Mouse (Mus musculus) brown adipose tissue, adult 24 weeks (tissue): ENCODE measurements around the gene Mrps26. TPM values are rescaled to one million over a fixed set of nuclear protein-coding genes. Genes with fewer than 3 reads are reported as not detected.
"Not testable (repeated sequence)": the region's sequence is repeated elsewhere in the genome, so short reads cannot be mapped to it uniquely, and the experiment has no call there.

Experiments used
- H3K27ac ChIP-seq: fragments of 200-500 bp; replicated peaks from 2 replicates; pipeline ENCODE4 v1.5.1; 2012; ENCODE audit warnings: low read depth, mild to moderate bottlenecking, low read length
- H3K4me1 ChIP-seq: fragments of 200-500 bp; 2 replicates; pipeline ENCODE4 v1.6.1; 2012; ENCODE audit warnings: low read length, mixed read lengths; ENCODE audit not compliant: control insufficient read depth, insufficient read depth, insufficient read length
- H3K4me3 ChIP-seq: fragments of 200-500 bp; 2 replicates; pipeline ENCODE4 v1.5.1; 2012; ENCODE audit warnings: low read depth, mild to moderate bottlenecking, low read length, moderate library complexity; ENCODE audit not compliant: insufficient read depth
- polyA plus RNA-seq: library from polyadenylated mRNA; stranded (reverse); fragments of >200 nt; gene quantifications from 2 replicates; pipeline ENCODE4 v1.2.4, GENCODE M21; 2012; ENCODE audit not compliant: missing spikeins, insufficient read depth, insufficient read length

Mrps26 gene
- polyA plus RNA-seq, 1 experiment, result 51.0 TPM

GRCm38 (mm10) chr2:130557462-130557861 is 6.1 kb upstream of the Mrps26 start:
- no peak overlapping the region for H3K27ac ChIP-seq

DNA sequence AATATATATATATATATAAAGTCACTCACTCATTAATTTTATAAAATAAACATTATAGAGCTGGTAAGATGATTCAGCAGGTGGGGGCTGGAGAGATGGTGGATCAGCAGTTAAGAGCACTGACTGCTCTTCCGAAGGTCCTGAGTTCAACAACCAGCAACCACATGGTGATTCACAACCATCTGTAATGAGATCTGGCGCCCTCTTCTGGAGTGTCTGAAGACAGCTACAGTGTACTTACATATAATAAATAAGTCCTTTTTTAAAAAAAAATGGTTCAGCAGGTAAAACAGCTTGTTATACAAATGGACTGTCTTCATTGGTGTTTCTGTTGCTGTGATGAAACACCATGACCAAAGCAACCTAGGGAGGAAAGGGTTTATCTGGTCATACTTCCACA is 5.5 kb upstream of the Mrps26 start:
- Histone ChIP-seq H3K27ac (no peak overlapping the region), H3K4me1 (0 out of 2 replicates have a peak, but pooled peaks cover 3% of the 10 kb centered on the region), H3K4me3 (no peak overlapping the region)

More at GRCm38 (mm10) chr2:130557462-130557861, 6.1 kb upstream of the Mrps26 start:
- H3K4me3 ChIP-seq, result no peak overlapping the region
- H3K4me1 ChIP-seq, result no peaks in the 10 kb centered on the region

DNA sequence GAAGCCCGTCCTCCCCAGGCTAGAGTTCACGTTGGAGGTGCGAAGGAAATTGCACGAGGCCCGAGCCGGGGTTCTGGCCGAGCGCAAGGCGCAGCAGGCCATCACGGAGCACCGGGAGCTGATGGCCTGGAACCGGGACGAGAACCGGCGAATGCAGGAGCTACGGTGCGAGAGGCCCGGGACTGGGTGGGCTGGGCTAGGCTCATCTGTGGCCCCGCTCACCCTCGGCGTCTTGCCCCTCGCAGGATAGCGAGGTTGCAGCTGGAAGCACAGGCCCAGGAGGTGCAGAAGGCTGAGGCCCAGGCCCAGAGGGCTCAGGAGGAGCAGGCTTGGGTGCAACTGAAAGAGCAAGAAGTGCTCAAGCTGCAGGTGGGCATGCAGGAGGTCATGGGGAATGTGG is 521 bp downstream of the Mrps26 start:
- peaks cover 8% of the 10 kb centered on the region; the same call in 1 of the 2 replicates for H3K4me1 ChIP-seq
- H3K4me3 ChIP-seq, result peak overlapping the region; percentile 72
- no peak overlapping the region for H3K27ac ChIP-seq

DNA sequence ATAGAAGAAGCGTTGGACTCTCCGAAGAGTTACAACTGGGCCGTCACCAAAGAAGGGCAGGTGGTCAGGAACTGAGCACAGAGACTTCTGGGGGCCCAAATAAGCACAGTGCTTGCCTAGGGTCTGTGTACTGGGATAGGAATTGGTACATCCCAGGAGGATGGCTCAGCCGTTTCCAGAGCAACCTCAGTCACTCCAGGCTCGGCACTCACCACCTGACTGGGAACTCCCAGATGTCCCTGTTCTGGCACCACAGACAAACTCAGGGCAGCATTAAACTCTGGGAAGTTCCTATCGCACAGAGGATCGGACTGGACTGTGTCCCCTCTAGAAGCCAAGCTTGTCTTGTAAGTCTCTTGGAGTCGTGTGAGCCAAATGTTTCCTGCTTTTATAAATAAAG is 1.4 kb downstream of the Mrps26 start:
- Histone ChIP-seq H3K4me3 (peak overlapping the region; percentile 72), H3K4me1 (peaks cover 8% of the 10 kb centered on the region; the same call in 1 of the 2 replicates), H3K27ac (no peak overlapping the region)

DNA sequence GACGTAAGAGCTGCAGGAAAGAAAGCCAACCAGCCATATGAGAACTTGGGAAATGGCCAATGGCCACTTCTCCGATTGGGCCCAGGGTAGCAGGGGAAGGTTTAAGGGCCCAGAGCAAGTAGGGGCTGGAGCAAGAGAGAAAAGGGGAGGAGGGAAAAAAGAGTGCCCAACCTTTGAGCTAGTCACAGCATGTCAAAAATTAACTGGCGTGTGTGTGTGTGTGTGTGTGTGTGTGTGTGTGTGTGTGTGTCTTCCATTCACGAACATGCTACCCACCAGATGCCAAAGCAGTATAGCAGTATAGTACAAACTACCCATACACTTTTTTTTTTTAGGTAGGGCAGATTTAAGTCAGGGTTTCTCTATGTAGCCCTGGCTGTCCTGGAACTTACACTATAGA is 5.4 kb downstream of the Mrps26 start:
- no peak overlapping the region for H3K27ac ChIP-seq
- peaks cover 5% of the 10 kb centered on the region; the same call in 1 of the 2 replicates for H3K4me1 ChIP-seq
- H3K4me3 ChIP-seq, result no peak overlapping the region

DNA sequence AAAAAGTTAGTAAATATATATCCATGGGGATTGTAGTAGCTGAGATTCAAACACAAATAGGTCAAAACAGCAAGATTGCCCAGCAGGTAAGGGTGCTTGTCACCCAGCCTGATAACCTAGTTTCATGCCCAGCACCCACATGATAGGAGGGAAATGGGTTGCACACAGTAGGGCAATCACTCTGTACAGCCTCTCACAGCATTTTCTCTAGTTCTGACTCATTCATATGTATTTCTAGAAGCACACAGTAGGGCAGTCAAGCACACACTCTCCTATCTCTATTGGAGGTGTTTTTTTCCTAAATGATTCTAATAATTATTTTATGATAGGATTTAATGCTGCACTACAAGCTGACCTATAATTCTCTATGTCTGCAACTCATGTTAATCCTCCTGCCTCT is 6.4 kb downstream of the Mrps26 start:
- H3K4me1 ChIP-seq, result 0 out of 2 replicates have a peak, but pooled peaks cover under 1% of the 10 kb centered on the region
- H3K27ac ChIP-seq, result no peak overlapping the region
- H3K4me3 ChIP-seq, result no peak overlapping the region

- no peak overlapping the region for H3K27ac ChIP-seq
- no peak overlapping the region for H3K4me3 ChIP-seq
- H3K4me1 ChIP-seq, result no peaks in the 10 kb centered on the region
These were observed 11.4 kb downstream of the Mrps26 start for GRCm38 (mm10) chr2:130574960-130575359.

DNA sequence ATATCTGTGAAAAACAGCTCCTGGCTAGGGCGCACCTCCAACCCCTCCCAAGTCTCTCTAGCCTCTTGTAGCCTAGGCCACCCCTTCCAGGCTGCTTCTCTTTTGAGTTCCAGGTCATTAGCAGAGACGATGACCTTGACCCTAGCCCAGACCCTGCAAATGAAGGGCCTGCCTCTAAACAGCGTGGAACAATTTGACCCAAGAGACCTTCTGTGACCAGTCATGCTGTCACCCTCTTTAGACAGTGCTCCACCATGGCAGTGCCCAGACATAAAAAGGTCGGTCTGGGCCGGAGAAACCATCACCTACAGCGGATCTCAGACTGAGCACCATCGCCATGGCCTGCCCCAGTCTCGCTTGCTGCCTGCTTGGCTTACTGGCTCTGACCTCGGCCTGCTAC is 12.3 kb downstream of the Mrps26 start, which contains the start of gene Oxt:
Oxt (plus strand) TSS at position 301 of the 400 bp plus-strand sequence.
- H3K27ac ChIP-seq, result no peak within 1 kb of the TSS
- H3K4me3 ChIP-seq, result peak within 1 kb of the TSS; percentile 22; the same call in 1 of the 2 replicates
- no peaks in the 10 kb centered on the region for H3K4me1 ChIP-seq

GRCm38 (mm10) chr2:130576564-130576963 is 13.0 kb downstream of the Mrps26 start:
- H3K27ac ChIP-seq, H3K4me1 ChIP-seq: not testable (repeated sequence)
- H3K4me3 ChIP-seq, result peak overlapping the region; percentile 22; the same call in 1 of the 2 replicates

- no peak overlapping the region for H3K27ac ChIP-seq
- no peaks in the 10 kb centered on the region for H3K4me1 ChIP-seq
- H3K4me3 ChIP-seq, result 0 out of 2 replicates have a peak overlapping the region, but pooled peaks have one; percentile 2
These were observed 13.5 kb downstream of the Mrps26 start for GRCm38 (mm10) chr2:130577021-130577420.

- Histone ChIP-seq H3K4me3 (0 out of 2 replicates have a peak overlapping the region, but pooled peaks have one; percentile 2), H3K27ac (no peak overlapping the region), H3K4me1 (no peaks in the 10 kb centered on the region)
These were observed 14.1 kb downstream of the Mrps26 start for GRCm38 (mm10) chr2:130577632-130578031.

DNA sequence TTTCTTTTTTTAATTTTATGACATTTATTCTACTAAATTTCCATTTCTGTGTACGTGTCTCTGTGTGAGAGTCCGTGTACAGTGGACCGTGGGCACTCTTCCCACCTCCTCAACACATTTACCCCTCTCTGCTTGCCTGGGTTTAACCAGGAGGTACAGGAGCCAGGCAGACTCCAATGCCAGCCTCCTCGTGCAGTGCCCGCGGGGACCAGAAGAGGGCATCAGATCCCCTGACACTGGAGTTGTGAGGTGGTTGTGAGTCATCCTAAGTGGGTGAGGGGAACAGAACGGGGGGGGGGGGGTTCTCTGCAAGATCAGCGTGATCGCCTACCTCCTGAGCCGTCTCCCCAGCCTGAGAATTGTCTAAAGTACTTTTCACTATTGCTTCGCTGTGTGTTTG is 14.6 kb downstream of the Mrps26 start:
- Histone ChIP-seq H3K27ac (no peak overlapping the region), H3K4me3 (no peak overlapping the region), H3K4me1 (no peaks in the 10 kb centered on the region)

- Histone ChIP-seq H3K27ac (no peak overlapping the region), H3K4me3 (no peak overlapping the region), H3K4me1 (no peaks in the 10 kb centered on the region)
These were observed 16.2 kb downstream of the Mrps26 start for GRCm38 (mm10) chr2:130579791-130580190.

GRCm38 (mm10) chr2:130581201-130581600 is 17.7 kb downstream of the Mrps26 start:
- Histone ChIP-seq H3K4me3 (no peak overlapping the region), H3K27ac (no peak overlapping the region), H3K4me1 (no peaks in the 10 kb centered on the region)

DNA sequence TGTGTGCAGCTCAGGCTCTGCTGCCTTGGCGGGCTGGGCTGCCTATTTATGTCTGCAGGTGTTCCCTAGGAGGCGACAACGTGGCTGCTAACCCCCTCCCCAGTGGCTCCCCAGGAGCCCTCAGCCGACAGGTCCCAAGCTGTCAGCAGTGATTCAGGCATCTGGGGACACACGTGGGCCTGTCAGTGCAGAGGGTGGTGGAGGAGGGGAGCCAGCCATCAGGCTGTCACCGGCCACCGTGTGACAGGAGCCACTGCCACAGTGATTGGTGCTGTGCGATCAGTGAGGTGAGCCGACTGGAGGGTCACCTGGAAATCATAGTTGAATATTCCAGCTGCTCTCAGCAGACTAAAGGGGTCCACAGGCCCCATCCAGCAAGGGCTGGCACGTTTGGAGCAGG is 19.0 kb downstream of the Mrps26 start, which contains the start of gene Avp:
Avp (minus strand) TSS at position 3 of the 400 bp plus-strand sequence.
- Histone ChIP-seq H3K4me3 (no peak within 1 kb of the TSS), H3K4me1 (no peaks in the 10 kb centered on the region), H3K27ac (no peak within 1 kb of the TSS)

DNA sequence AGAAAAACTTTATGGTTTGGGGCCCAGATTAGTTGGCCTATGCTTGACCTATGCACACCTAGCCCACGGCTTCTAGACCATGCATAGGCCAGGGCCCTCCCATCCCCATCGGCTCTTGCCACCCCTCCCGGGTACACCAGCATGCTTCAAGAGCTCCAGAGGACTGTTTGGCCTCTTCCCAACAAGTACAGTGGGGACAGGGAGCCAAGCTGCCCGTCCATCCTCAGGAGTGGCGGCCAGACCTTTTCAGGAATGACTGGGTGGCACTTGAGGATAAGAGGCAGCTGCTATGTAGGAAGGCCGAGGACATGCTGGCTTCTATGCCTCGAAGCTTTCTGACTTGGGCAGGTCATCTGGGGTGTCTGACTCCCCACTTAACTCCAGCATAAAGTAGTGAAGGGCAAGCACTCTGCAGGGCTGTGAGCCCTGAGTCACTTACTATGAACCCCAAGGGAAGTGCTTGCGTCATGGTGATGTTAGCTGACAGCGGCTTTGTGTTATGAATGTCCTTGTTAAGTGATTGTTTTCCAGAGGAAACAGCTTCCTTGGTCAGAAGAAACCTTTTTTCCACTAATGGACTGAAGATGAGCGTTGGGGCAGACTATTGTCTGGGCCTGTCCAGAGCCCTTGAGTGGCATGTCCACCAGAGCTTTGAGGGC is 20.5 kb downstream of the Mrps26 start:
- no peak overlapping the region for H3K4me3 ChIP-seq
- H3K27ac ChIP-seq, result no peak overlapping the region
- H3K4me1 ChIP-seq, result no peaks in the 10 kb centered on the region
